In genomic region chr13:42103486-42104166, GRCm38 (mm10) we compare ENCODE assay signal across 8 mouse cellular contexts. TPM values are rescaled to one million over a fixed set of nuclear protein-coding genes. Genes with fewer than 3 reads are reported as not detected.
DNase-seq lines count a peak whose midpoint lies in the region; ATAC-seq lines count a peak whose summit lies in the region.
"Had no signal": no experiment of that assay in that cellular context is flagged by ENCODE, and none has a peak within 500 bp of the region (broad histone marks: within the 10 kb centered on the region; RNA-seq: fewer than 3 reads in every experiment).

No protein-coding gene starts in this region.

- DNase-seq in thymus, postnatal 0 days (ENCODE audit: low spot score), result peak; percentile 31
- no peak for DNase-seq in thymus, adult 18-20 months
- DNase-seq in adrenal gland, postnatal 4 days (ENCODE audit: low spot score in 2 of 2), result no peak
- DNase-seq in left cerebral cortex, adult 8-10 months (ENCODE audit: low spot score in 2 of 2), result no peak
- no peak for DNase-seq in lung, postnatal 4 days

- ATAC-seq in forebrain, embryonic 13.5 days, result peak; percentile 45; the same call in 1 of the 2 replicates

- H3K4me1 ChIP-seq in forebrain, embryonic 13.5 days, result peaks cover 33% of the 10 kb centered on the region
- peaks cover 91% of the 10 kb centered on the region for H3K4me1 ChIP-seq in megakaryocyte, embryonic 14.5 days

- H3K27ac ChIP-seq in forebrain, embryonic 13.5 days, result peak overlapping the region; percentile 59
- H3K27ac ChIP-seq: limb, embryonic 15.5 days had no signal

- no peak overlapping the region for H3K4me3 ChIP-seq in forebrain, embryonic 13.5 days
- peak overlapping the region; percentile 91 for H3K4me3 ChIP-seq in megakaryocyte, embryonic 14.5 days (replicated peaks)
- H3K4me3 ChIP-seq: limb, embryonic 15.5 days had no signal

- no peaks in the 10 kb centered on the region for H3K27me3 ChIP-seq in forebrain, embryonic 13.5 days
- no peaks in the 10 kb centered on the region for H3K27me3 ChIP-seq in megakaryocyte, embryonic 14.5 days (replicated peaks)
- H3K27me3 ChIP-seq: limb, embryonic 15.5 days had no signal

- H3K9me3 ChIP-seq in forebrain, embryonic 13.5 days (replicated peaks), result no peaks in the 10 kb centered on the region
- H3K9me3 ChIP-seq in megakaryocyte, embryonic 14.5 days, result no peaks in the 10 kb centered on the region
- H3K9me3 ChIP-seq: limb, embryonic 15.5 days had no signal

- H3K9ac ChIP-seq in forebrain, embryonic 13.5 days, result no peak overlapping the region
- H3K9ac ChIP-seq: limb, embryonic 15.5 days had no signal

- no peaks in the 10 kb centered on the region for H3K36me3 ChIP-seq in forebrain, embryonic 13.5 days (ENCODE audit: poor library complexity, severe bottlenecking)
- H3K36me3 ChIP-seq in megakaryocyte, embryonic 14.5 days (replicated peaks; ENCODE audit: low read length), result peaks cover 16% of the 10 kb centered on the region
- H3K36me3 ChIP-seq: limb, embryonic 15.5 days had no signal

- peak overlapping the region; percentile 48 for H3K4me2 ChIP-seq in forebrain, embryonic 13.5 days
- H3K4me2 ChIP-seq: limb, embryonic 15.5 days had no signal

- WGBS in forebrain, embryonic 13.5 days, result 64% methylated on average over 11 of the region's 11 CpGs

RNA-seq across cellular contexts. Expression of gene Hivep1, which starts 51.8 kb away (rescaled TPM):
- polyA plus RNA-seq in thymus, postnatal 0 days (2015; fragmentation: Nextera tagmentation; extraction: Ambion mirVana), result 8.3 and 12.2 TPM in 2 replicates
- 16.4 and 16.8 TPM in 2 replicates for polyA plus RNA-seq in forebrain, embryonic 13.5 days (2015; fragmentation: Nextera tagmentation; extraction: Ambion mirVana)
- 38.2 and 122 TPM in 2 replicates for polyA plus RNA-seq in megakaryocyte, embryonic 14.5 days (2012; ENCODE audit: insufficient read depth, low replicate concordance)
- total RNA-seq in adrenal gland, postnatal 4 days (2021), result 10 to 100 TPM; 34.2 to 39.5 TPM
- 10 to 100 TPM; 47.6 to 60.6 (median 51.3) TPM for total RNA-seq in left cerebral cortex, adult 8-10 months (2022)
